Mouse (Mus musculus) kidney, embryonic 16.5 days (tissue): ENCODE measurements at regions not wholly inside any gene's neighbourhood (a gene's known extent, or its start where the extent isn't known, plus 50 kb on each side); places are given as distances from the start of the nearest gene placed in this dataset.
"Not testable (repeated sequence)": the region's sequence is repeated elsewhere in the genome, so short reads cannot be mapped to it uniquely, and the experiment has no call there.

ENCODE experiments used
- ATAC-seq: fragments of 200-750 bp; cut with Nextera tagmentation; 2 replicates; pipeline ENCODE4 v1.8.0; 2017; ENCODE audit warnings: moderate TSS enrichment; ENCODE audit not compliant: low FRiP score, low TSS enrichment
- H3K27ac ChIP-seq: fragments of 300-500 bp; sonication (generic); 2 replicates; pipeline ENCODE4 v1.5.1; 2014; ENCODE audit warnings: low read length
- H3K27me3 ChIP-seq: fragments of 300-500 bp; sonication (generic); 2 replicates; pipeline ENCODE4 v1.6.1; 2014; ENCODE audit warnings: low read length, control low read depth, mixed read lengths; ENCODE audit not compliant: insufficient read depth
- H3K36me3 ChIP-seq: fragments of 300-500 bp; sonication (generic); 2 replicates; pipeline ENCODE4 v1.6.1; 2014; ENCODE audit warnings: low read length, control low read depth, mixed read lengths; ENCODE audit not compliant: insufficient read depth
- H3K4me1 ChIP-seq: fragments of 300-500 bp; sonication (generic); 2 replicates; pipeline ENCODE4 v1.6.1; 2014; ENCODE audit warnings: low read length, control low read depth, mixed read lengths; ENCODE audit not compliant: insufficient read depth
- H3K4me2 ChIP-seq: fragments of 300-500 bp; sonication (generic); replicated peaks from 2 replicates; pipeline ENCODE4 v1.6.1; 2014; ENCODE audit warnings: low read depth, low read length
- H3K4me3 ChIP-seq: fragments of 300-500 bp; sonication (generic); 2 replicates; pipeline ENCODE4 v1.5.1; 2014; ENCODE audit warnings: mild to moderate bottlenecking, low read length
- H3K9ac ChIP-seq: fragments of 300-500 bp; sonication (generic); replicated peaks from 2 replicates; pipeline ENCODE4 v1.6.1; 2014; ENCODE audit warnings: low read length
- H3K9me3 ChIP-seq: fragments of 300-500 bp; sonication (generic); 2 replicates; pipeline ENCODE4 v1.6.1; 2016; ENCODE audit warnings: low read length, control low read depth
- WGBS: fragments of 180-500 bp; shearing (Covaris S2); extraction: QIAGEN DNeasy Blood & Tissue Kit; methylation state at CpG from one replicate; pipeline ENCODE4 v1.1.7; 2014; 5-methylcytosine and 5-hydroxymethylcytosine counted together

DNA sequence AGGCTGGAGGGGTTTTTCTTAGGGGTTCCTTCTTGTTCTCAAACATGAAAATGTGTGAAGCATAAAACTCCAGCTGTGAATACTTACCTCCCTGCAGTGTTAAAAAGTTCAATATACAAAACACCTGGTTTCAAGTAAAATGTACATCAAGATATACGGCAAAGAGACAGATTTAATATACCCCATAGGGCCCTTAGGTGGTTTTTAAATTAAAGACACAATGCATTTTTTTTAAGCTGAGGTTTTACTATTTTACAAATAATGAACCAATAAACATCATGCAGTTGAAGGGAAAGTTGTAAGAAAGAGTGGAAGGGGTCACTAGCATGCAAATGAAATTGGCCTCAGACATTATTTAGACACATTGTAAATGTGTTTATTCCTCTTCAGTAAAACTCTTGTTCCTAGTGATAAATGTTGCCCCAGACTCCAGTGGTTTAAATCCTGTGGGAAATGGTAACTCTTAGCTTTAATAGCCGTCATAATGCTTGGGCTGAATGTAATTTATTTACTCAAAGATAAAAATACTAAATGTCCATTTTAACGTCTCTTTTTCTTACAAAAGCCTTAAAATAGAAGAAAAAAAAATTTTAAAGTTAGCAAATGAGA, 1337.9 kb downstream of the Efnb2 start:
- H3K9me3 ChIP-seq: no peaks in the 10 kb centered on the region
- no peak overlapping the region for H3K4me2 ChIP-seq
- WGBS: 55% methylated on average over 3 of the region's 3 CpGs
- H3K27ac ChIP-seq: no peak overlapping the region
- H3K4me1 ChIP-seq: no peaks in the 10 kb centered on the region
- ATAC-seq: no peak
- no peaks in the 10 kb centered on the region for H3K36me3 ChIP-seq
- no peaks in the 10 kb centered on the region for H3K27me3 ChIP-seq
- no peak overlapping the region for H3K4me3 ChIP-seq
- H3K9ac ChIP-seq: no peak overlapping the region

DNA sequence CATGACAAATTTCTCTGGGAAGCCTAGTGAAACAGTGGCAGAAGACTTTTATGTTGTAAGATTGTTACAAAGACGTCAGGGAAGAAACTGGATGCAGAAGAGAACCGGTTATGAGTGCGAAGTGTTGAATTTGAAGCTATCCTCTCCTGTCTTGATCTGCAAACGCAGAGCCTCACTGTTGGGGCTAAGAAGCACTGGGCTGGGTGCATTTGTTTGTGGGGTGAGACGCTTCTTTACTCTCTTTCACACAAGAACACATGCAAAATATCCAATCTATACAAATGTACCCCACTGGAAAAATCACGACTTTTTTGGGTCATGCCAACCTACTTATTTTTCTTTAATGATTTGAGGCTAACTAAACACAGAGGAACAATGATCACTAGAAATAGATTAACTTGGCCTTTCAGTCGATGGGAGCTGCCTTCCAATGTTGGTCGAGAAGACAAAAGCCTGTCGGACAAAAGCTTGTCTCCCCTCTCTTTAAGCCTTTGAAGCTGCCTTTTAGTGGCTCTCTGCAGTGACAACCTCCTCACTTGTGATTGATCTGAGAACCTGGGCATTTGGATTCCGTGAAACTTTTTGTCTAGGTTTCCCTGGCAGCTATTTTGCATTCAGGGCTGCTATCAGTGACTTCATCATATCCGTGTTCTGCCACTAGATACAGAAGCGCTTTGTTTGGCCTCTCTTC, 1338.5 kb downstream of the Efnb2 start:
- H3K27me3 ChIP-seq: no peaks in the 10 kb centered on the region
- no peaks in the 10 kb centered on the region for H3K36me3 ChIP-seq
- no peak overlapping the region for H3K9ac ChIP-seq
- 54% methylated on average over 12 of the region's 12 CpGs for WGBS
- ATAC-seq: no peak
- H3K4me2 ChIP-seq: no peak overlapping the region
- H3K4me1 ChIP-seq: no peaks in the 10 kb centered on the region
- no peaks in the 10 kb centered on the region for H3K9me3 ChIP-seq
- H3K4me3 ChIP-seq: no peak overlapping the region
- no peak overlapping the region for H3K27ac ChIP-seq

DNA sequence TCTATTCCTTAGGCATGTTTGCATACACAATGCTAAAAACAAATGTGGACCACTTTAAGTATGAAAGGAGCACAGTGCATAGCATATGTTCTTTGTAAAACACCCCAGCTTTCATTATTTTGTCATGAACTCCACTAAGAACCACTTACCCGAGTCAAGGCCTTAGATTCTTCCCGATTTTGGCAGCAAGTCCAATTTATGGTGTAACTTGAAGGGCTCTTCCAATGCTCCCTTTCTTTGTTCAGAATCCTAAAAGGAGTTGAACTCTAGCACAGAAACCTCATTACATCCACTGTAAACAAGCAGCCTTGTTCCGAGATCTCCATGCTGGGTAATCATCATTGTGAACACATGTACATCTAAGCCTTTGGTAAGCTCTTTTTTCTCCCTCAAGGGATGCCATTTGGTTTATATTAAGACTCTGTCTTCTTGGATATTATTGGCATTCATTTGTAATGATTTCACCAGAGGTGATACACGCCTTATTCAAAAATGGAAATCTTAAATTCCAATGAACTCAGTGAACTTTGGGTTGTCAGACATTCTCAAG, 1344.2 kb downstream of the Efnb2 start:
- no peak for ATAC-seq
- WGBS: 80% methylated on average over 4 of the region's 4 CpGs
- Histone ChIP-seq H3K27ac (no peak overlapping the region), H3K9me3 (no peaks in the 10 kb centered on the region), H3K36me3 (no peaks in the 10 kb centered on the region), H3K9ac (no peak overlapping the region), H3K27me3 (no peaks in the 10 kb centered on the region), H3K4me2 (no peak overlapping the region), H3K4me3 (no peak overlapping the region), H3K4me1 (no peaks in the 10 kb centered on the region)

DNA sequence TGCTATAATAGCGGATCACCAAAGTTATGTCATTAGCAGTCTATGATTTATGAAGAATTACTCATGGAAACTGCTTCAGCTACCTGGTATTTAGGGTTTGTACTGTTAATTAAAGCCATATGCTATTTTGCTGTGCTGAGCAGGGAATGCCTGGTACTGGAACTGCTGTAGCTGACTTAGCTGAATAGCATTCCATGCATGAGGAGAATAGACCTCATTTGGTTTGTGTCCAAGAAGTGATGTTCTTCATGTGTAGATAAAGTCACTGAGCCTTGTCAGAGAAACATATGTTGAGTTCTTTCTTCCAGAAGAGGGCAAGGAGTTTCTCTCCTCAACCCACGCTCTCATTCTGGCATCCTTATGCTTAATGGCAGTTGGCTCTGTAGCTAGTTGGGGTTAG, 1351.8 kb downstream of the Efnb2 start:
- 91% methylated on average over 2 of the region's 2 CpGs for WGBS
- Histone ChIP-seq H3K27ac (no peak overlapping the region), H3K9ac (no peak overlapping the region), H3K4me1 (no peaks in the 10 kb centered on the region), H3K36me3 (no peaks in the 10 kb centered on the region), H3K27me3 (no peaks in the 10 kb centered on the region), H3K4me3 (no peak overlapping the region), H3K4me2 (no peak overlapping the region), H3K9me3 (no peaks in the 10 kb centered on the region)
- no peak for ATAC-seq

DNA sequence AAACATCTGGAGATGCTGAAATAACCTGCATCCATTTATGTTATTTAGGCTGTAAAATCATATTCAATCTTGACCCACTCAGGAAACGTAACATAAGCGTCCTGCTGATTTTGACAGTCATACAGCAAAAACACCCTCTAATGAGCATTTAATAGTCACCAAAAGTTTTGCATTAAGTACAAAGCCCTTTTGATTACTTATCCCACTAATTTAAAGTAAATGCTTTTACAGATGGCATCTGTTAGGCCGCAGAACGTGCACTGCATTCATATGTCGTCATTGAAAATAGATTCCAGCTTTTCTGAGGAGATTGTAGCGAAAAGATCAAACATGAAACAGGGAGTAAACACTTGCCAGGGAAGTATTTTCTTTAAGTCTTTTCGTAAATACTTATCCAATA, 1371.7 kb downstream of the Efnb2 start:
- Histone ChIP-seq H3K4me3 (no peak overlapping the region), H3K36me3 (no peaks in the 10 kb centered on the region), H3K4me1 (no peaks in the 10 kb centered on the region), H3K4me2 (no peak overlapping the region), H3K27me3 (no peaks in the 10 kb centered on the region), H3K9me3 (no peaks in the 10 kb centered on the region), H3K9ac (no peak overlapping the region), H3K27ac (no peak overlapping the region)
- 83% methylated on average over 7 of the region's 7 CpGs for WGBS
- ATAC-seq: no peak

DNA sequence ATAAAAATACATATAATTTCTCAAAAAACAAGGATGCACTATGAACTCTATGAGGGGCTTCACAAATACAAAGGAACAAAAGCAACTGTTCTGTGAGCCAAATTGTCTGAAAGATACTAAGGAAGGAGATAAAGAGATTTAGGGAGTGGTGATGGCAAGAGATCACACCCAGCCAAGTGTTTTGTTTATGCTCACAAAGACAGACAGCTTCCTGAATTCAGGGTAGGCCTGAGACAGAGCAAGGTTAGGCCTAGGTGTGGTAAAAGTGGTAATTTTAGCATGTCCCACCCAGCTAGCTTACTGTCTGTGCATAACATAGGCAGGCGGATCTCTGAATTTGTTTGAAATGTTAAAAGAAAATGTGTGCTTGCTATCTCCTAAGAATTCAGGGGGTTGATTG, 1374.5 kb downstream of the Efnb2 start:
- ATAC-seq: no peak
- H3K27ac ChIP-seq: no peak overlapping the region
- H3K4me1 ChIP-seq: no peaks in the 10 kb centered on the region
- no peak overlapping the region for H3K4me2 ChIP-seq
- H3K4me3 ChIP-seq: no peak overlapping the region
- WGBS: 96% methylated on average over 1 of the region's 1 CpGs
- H3K9me3 ChIP-seq: no peaks in the 10 kb centered on the region
- no peaks in the 10 kb centered on the region for H3K27me3 ChIP-seq
- no peaks in the 10 kb centered on the region for H3K36me3 ChIP-seq
- H3K9ac ChIP-seq: no peak overlapping the region

DNA sequence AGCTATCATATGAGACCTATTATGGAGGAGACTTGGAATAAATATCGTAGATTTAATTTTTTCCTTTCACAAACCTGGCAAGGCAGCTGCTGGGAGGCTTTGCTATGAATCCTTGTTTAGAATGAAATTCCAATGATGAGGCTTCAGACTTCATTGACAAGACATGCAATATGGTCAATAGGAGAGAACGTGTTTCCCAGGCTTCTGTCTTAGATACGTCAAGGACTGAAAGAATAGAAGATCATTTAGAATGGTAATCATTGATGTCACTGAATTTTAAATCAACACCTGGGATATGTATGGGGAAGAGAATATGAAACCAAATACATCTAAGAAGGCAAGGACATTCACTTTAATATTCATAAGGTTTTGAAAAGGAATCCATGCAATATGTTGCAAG, 1393.6 kb downstream of the Efnb2 start:
- H3K36me3 ChIP-seq: no peaks in the 10 kb centered on the region
- WGBS: 95% methylated on average over 3 of the region's 3 CpGs
- ATAC-seq: no peak

DNA sequence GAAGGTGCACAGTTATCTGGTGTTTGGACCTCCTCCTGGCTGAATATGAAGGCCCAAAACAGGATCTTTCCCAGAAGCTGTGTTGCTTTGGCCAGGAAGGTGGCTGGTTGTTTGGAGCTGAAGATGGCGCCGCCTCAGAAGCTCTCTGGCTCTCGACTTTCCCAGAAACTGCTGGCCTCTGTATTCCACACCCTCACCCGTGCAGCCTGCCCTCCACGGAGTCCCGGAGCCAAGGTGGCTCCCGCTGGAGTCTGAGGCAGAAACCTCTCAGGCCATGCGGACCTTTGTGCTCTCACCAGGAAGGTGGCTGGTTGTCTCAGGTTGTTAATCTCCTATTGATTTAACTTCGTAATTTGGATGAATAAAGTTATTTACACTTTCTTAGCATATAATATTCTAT, 1406.7 kb downstream of the Efnb2 start:
- H3K9me3 ChIP-seq, H3K36me3 ChIP-seq, ATAC-seq, H3K4me1 ChIP-seq, H3K4me3 ChIP-seq, H3K27ac ChIP-seq, H3K4me2 ChIP-seq, H3K27me3 ChIP-seq, H3K9ac ChIP-seq: not testable (repeated sequence)
- 87% methylated on average over 9 of the region's 9 CpGs for WGBS

More for the DNA sequence above, 1393.6 kb downstream of the Efnb2 start:
- no peak overlapping the region for H3K4me3 ChIP-seq
- H3K4me2 ChIP-seq: no peak overlapping the region
- no peaks in the 10 kb centered on the region for H3K4me1 ChIP-seq
- H3K27ac ChIP-seq: no peak overlapping the region
- no peak overlapping the region for H3K9ac ChIP-seq
- H3K27me3 ChIP-seq: no peaks in the 10 kb centered on the region
- no peaks in the 10 kb centered on the region for H3K9me3 ChIP-seq

DNA sequence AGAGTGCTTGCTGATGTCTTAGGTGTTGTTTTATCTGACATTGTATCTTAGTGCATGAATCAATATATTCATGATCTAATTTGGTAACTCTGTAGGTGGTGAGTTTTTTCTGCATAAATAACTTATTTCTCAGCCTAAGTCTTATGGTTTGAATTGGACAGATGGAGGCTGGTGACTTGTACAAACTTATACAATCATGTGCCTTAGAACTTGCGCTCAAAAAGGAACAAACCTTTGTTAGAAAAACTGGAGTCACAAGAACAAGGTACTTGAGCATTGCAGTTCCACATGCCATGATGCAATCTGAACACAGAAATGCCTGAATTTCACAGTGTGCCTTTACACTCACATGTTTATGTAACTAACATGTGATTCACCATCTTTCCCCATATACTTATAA, 1420.7 kb downstream of the Efnb2 start:
- Histone ChIP-seq H3K4me3 (no peak overlapping the region), H3K4me2 (no peak overlapping the region), H3K27ac (no peak overlapping the region), H3K36me3 (no peaks in the 10 kb centered on the region), H3K9me3 (no peaks in the 10 kb centered on the region), H3K4me1 (no peaks in the 10 kb centered on the region), H3K27me3 (no peaks in the 10 kb centered on the region), H3K9ac (no peak overlapping the region)
- WGBS: 89% methylated on average over 1 of the region's 1 CpGs
- ATAC-seq: no peak

DNA sequence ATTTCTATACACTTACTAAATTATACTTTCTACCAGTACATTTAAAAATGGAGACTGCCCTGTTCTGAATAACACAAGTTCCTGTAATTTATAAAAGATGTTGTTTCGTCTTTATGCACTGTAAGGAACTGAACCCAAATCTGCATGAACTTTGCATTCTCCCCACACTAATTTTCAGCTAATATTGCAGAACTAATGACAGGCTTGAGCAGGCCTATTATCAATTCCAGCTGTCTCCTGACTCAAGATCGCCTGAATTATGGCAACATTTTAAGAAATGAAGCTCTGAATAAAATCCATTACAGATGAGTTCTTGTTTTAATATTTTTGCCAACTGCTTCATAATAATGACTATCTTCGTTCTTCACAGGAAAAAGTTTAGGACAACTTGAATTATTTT, 1427.0 kb downstream of the Efnb2 start:
- WGBS: 80% methylated on average over 3 of the region's 3 CpGs
- no peaks in the 10 kb centered on the region for H3K9me3 ChIP-seq
- no peaks in the 10 kb centered on the region for H3K27me3 ChIP-seq
- ATAC-seq: no peak
- no peak overlapping the region for H3K4me3 ChIP-seq
- H3K27ac ChIP-seq: no peak overlapping the region
- H3K4me1 ChIP-seq: no peaks in the 10 kb centered on the region
- H3K4me2 ChIP-seq: no peak overlapping the region
- no peak overlapping the region for H3K9ac ChIP-seq
- no peaks in the 10 kb centered on the region for H3K36me3 ChIP-seq
